Mouse (Mus musculus) cerebellum, adult 2 months (tissue): Measurements from ENCODE around the gene Kcng4.

ENCODE experiments used
- CTCF ChIP-seq: fragments of 200-500 bp; IDR thresholded peaks from 2 replicates; pipeline ENCODE4 v1.5.1; 2011; ENCODE audit warnings: low read depth, mild to moderate bottlenecking, control low read depth, low read length, moderate library complexity, borderline replicate concordance; ENCODE audit not compliant: insufficient read depth
- POLR2A ChIP-seq: fragments of 200-500 bp; IDR thresholded peaks from 2 replicates; pipeline ENCODE4 v1.6.1; 2011; ENCODE audit warnings: low read length, control low read depth, borderline replicate concordance; ENCODE audit not compliant: insufficient read depth

- TF ChIP-seq CTCF (no peak), POLR2A (no peak)
These were observed 17.9 kb downstream of the Kcng4 start for GRCm38 (mm10) chr8:119617586-119617985.
